Mouse (Mus musculus) cerebellum, postnatal 4 days (tissue): ENCODE data around the gene Gtf2h3.
A peak's percentile ranks its signal among the peaks of the same experiment; 100 is the strongest.
"Not testable (repeated sequence)": the region's sequence is repeated elsewhere in the genome, so short reads cannot be mapped to it uniquely, and the experiment has no call there.

Source experiments
- DNase-seq, 2 experiments: peaks; one replicate each; pipeline ENCODE4 v3.0.0; 2022; ENCODE audit warnings: low spot score in 2 of 2, mixed read lengths in 1 of 2

Gtf2h3 gene

DNA sequence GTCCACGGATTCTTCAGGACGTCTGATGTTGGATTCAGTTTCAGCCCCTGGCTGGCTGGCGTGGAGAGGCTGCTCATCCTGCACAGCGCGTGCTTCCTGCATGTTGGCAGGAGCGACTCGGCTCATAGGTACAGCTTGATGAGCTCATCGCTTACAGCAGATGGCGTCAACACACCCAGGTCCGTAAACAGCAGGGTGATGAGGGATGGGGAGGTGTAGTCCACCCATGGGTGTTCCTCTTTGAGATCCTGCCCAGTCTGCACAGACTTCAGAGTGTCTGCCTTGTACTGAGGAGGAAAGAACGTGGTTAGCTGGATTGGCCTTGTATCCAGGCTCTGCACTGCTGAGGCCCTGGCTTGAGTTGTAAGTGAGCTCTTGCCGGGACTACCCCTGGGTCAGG lies 7.9 kb upstream of the Gtf2h3 start:
- no peak for DNase-seq

GRCm38 (mm10) chr5:124575467-124575866 lies 3.5 kb upstream of the Gtf2h3 start:
- no peak for DNase-seq

DNA sequence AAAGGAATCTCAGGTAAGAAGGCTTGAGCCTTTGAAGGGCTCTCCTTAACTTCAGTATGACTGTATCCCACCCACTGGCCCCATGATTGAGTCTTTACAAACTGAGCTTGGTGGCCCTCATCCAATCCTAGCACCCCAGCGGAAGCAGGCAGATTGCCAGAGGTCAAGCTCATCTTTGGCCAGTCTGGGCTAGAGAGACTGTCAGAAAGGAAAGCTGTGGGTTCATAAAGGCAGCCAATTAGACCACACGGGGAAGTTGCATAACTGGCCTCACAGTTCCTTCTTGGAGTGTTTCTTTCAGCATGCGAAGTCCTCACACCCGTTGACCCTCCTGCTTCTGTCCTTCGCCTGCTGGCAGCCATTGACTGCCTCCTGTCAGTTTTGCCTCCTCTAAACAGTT lies 3.6 kb downstream of the Gtf2h3 start:
- DNase-seq = no peak

- DNase-seq = no peak
Measured at GRCm38 (mm10) chr5:124592768-124593167, 13.8 kb downstream of the Gtf2h3 start.

DNA sequence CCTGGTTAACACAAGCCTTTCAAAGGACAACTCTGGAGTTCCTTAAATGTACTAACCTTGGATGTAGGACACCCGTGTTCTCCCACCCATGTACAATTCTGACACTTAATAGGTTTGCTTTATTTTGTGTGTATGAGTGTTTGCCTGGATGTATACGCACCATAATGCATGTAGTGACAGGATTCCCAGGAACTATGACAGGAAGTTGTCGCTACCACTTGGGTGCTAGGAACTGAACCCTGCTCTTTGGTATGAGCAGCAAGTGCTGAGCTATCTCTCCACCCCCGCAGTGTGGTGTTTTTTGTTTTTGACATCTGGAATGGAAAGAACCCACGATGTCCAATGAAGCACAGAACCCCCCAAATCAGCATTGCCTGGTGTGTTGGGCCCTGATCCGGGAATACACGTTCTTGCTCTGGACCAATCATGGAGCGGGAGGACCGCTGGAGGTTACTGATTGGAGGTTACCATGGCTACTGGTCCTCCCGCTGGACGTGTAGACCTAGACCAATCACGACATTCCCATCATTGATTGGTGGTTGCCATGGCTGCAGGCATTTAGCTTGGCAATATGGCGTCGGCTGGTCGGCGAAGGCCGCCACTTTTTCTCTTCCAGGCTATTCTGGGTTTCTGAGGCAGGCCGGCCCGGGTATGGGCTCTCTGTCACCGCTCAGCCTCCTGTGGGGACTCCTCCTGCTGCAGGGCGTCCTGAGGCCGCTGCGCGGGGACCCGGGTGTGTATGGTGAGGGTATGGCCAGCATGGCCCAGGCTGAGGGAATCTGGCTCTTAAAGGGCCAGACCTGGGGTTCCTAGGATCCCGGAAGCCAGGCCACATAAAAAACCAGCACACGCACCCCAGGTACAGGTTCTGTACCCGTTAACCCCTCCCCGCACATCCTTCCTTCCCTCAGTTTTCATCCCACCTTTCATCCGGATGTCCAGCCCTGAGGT lies 19.6 kb downstream of the Gtf2h3 start:
- DNase-seq = peak; percentile 74 to 89

GRCm38 (mm10) chr5:124599726-124600125 lies 20.8 kb downstream of the Gtf2h3 start:
- not testable (repeated sequence) for DNase-seq

GRCm38 (mm10) chr5:124602349-124602748 lies 23.4 kb downstream of the Gtf2h3 start:
- DNase-seq = peak; percentile 36 to 68

DNA sequence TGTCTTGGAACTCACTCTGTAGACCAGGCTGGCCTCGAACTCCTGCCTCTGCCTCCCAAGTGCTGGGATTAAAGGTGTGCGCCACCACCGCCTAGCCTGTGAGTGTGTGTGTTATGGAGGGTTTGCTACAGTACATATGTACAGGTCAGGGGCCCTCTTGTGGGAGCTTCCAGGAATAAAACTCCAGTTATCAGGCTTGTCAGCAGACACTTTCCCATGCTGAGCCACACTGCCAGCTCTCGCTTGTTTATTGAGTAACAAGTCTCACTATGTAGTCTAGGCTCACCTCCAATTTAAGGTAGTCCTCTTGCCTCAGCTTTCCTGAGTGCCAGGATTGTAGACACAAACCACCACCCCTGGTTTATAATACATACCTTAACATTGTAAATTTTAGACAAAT lies 25.4 kb downstream of the Gtf2h3 start:
- no peak for DNase-seq

DNA sequence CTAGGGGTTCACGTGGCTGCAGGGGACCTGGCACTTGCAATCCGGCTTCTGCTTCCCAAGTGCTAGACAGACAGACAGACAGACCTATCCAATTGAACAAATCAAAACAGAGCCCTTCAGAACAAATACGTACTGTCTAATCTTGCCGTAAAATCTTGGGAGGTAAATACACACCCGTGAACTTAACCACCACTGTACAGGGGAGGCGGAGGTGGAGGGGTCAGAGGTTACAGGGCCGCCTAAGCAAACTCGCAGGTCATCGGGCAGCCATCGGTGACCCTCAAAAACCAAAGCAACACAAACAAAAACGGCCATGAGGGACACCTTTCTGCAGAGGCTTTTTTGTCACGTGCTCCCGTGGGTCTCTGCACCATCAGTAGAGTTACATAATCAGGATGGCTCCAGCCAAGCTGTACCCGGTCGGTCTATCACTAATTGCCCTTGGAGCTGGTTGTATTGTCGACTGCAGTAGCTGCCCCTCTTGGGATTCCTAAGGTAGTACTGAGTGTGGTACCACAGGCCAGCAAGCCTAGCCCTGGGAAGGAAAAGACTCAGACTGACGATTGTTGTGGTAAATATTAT lies 26.2 kb downstream of the Gtf2h3 start:
- DNase-seq = no peak

DNA sequence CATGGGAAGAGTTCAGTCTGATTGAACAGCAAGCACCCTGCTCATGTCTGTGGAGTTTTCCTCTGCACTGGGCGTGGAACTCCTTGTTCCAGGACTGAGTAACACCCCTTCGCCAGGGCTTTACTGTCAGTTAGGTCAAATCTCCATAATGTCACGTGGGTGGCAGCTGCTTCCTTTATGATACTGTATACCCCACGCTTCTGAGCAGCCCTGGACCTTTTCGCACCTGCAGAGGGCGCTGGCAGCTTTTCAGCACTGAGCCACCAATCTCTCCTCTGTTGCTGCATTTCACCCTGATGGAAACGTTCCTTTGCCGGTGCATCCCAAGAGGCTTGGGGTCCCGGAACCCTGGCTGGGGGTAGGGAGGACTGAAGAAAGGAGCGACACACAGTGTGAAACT lies 32.0 kb downstream of the Gtf2h3 start:
- DNase-seq = no peak

DNA sequence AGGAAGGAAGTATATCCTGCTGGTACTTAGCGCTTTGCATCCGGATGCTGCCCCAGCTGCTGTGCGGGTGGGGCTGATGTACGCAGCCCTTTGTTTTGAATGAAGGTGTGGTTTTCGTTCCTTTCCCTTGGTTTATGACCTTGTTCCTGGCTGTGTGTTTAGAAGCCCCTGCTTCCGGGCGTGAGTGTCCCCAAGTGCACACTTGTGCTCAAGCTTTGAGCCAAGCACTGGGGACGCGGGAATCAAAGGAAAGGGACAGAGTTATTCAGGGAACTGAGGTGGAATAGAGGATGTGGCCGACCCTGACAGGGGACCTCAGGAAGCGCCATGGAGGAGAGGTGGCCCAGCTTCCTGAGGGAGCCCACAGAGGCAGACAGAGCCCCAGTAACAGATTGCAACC lies 35.8 kb downstream of the Gtf2h3 start:
- no peak for DNase-seq

GRCm38 (mm10) chr5:124618711-124619110 lies 39.8 kb downstream of the Gtf2h3 start:
- no peak for DNase-seq

DNA sequence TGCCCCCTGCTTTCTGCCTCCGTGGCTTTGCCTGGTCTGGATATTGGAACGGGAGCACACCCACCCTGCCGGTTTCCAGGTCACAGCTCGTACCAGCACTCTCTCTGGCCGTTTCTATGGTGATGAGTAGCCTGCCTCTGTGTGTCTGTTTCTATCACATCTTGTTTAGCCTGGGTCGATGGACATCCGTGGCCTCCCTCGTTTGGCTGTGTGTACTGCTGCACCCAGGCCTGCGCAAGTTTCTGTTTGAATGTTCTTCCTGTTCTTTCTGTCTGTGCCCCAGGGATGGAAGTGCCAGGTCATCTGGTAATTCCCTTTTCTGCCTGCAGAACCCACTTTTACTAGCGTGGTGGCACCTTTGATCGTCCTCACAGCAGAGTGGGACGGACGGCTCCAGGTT lies 42.4 kb downstream of the Gtf2h3 start:
- DNase-seq = no peak

- no peak for DNase-seq
Measured at GRCm38 (mm10) chr5:124622890-124623289, 44.0 kb downstream of the Gtf2h3 start.

- DNase-seq = no peak
Measured at GRCm38 (mm10) chr5:124624291-124624690, 45.4 kb downstream of the Gtf2h3 start.

- peak; percentile 93 to 97 for DNase-seq
Measured at GRCm38 (mm10) chr5:124628448-124629363, 49.8 kb downstream of the Gtf2h3 start, which contains the start of gene Atp6v0a2. TSS of gene Atp6v0a2 (plus strand) at chr5:124628576.

- no peak for DNase-seq
Measured at GRCm38 (mm10) chr5:124629641-124630040, 50.7 kb downstream of the Gtf2h3 start.

DNA sequence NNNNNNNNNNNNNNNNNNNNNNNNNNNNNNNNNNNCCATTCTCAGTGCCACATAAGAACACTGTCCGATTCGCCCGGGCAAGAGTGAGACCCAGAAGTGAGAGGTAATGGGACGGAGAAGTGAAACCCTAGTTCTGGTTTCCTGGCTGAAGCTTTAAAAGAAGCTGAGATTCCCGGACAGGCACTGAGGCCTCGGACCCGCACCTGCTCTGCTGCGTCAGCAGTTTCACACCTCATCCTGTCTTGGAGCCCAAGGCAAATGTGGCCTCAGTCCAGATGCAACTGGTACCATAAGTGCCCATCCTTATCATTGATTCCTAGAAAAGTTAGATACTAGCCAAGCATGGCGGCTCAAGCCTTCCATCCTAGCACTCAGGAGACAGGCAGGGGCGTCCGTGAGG lies 52.7 kb downstream of the Gtf2h3 start:
- no peak for DNase-seq

DNA sequence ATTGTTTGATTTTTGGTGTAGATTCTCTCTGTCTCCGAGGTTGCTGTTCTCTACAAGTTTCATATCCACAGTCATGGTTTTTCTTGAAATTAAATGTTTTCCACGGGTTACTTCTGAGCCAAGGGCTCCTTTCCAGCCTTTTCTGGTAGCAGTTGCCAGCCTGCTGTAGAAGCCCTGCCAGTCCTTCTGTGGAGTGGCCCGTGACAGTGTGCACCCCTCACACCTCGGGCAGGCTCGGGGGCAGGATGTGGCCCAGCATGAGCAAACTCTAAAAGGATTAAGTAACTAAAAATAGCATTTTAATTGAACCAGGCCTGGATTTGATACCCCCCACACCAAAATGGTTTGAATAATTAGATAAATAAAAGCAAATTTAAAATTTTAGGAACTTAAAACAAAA lies 53.5 kb downstream of the Gtf2h3 start:
- no peak for DNase-seq

GRCm38 (mm10) chr5:124633425-124633824 lies 54.5 kb downstream of the Gtf2h3 start:
- no peak for DNase-seq

DNA sequence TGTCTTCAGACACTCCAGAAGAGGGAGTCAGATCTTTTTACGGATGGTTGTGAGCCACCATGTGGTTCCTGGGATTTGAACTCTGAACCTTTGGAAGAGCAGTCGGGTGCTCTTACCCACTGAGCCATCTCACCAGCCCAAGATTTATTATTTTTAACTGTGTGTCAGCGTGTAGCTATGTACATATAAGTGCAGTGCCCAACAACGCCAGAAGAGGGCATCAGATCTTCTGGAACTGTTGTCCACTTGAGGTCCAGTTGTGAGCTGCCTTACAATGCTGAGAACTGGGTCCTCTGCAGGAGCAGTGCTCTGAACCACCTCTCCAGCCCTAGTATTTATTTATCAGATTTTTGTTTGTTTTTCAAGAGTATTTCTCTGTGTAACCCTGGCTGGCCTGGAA lies 56.1 kb downstream of the Gtf2h3 start:
- peak in 1 of 2 experiments; percentile 44 for DNase-seq

GRCm38 (mm10) chr5:124636139-124636538 lies 57.2 kb downstream of the Gtf2h3 start:
- no peak for DNase-seq
